Mouse (Mus musculus) heart, adult 2 months (tissue): ENCODE results near the gene Lpo.

Experiments
- CTCF ChIP-seq: fragments of 200-600 bp; IDR thresholded peaks from 2 replicates; pipeline ENCODE4 v1.8.1; 2022; ENCODE audit warnings: antibody characterized with exemption, mild to moderate bottlenecking, moderate library complexity
- EP300 ChIP-seq: fragments of 200-500 bp; IDR thresholded peaks from 2 replicates; pipeline ENCODE4 v1.6.1; 2011; ENCODE audit warnings: low read depth, low read length, control low read depth; ENCODE audit not compliant: insufficient read depth
- POLR2A ChIP-seq: fragments of 200-500 bp; IDR thresholded peaks from 2 replicates; pipeline ENCODE4 v1.6.1; 2011; ENCODE audit warnings: mild to moderate bottlenecking, low read depth, low read length, control low read depth; ENCODE audit not compliant: insufficient read depth

GRCm38 (mm10) chr11:87847884-87848283 lies 19.8 kb upstream of the Lpo start:
- TF ChIP-seq POLR2A, result no peak
- no peak for TF ChIP-seq CTCF
- TF ChIP-seq EP300, result no peak
